Mouse (Mus musculus) CH12.LX (cell line): ENCODE results near the gene Rdx. TPM values are rescaled to one million over a fixed set of nuclear protein-coding genes. Genes with fewer than 3 reads are reported as not detected.

Source experiments
- DNase-seq: peaks from one replicate; pipeline ENCODE4 v3.0.0-alpha.2; 2013; ENCODE audit errors: extremely low read depth
- H3K27ac ChIP-seq: 2 replicates; pipeline ENCODE4 v1.5.1; 2012; ENCODE audit warnings: low read depth, mild to moderate bottlenecking, control low read depth, moderate library complexity; ENCODE audit not compliant: insufficient read depth
- H3K27me3 ChIP-seq: replicated peaks from 2 replicates; pipeline ENCODE3; 2012; ENCODE audit warnings: inconsistent platforms
- H3K36me3 ChIP-seq, 2 experiments: replicated peaks in 1 of 2; 2 replicates each; pipeline versions ENCODE3 to v1.6.1; 2012; ENCODE audit warnings: inconsistent platforms in 1 of 2, low read length in 1 of 2, mild to moderate bottlenecking in 1 of 2, mixed read lengths in 1 of 2, moderate library complexity in 1 of 2; ENCODE audit not compliant: control insufficient read depth in 1 of 2, insufficient read depth in 1 of 2
- H3K4me1 ChIP-seq, 2 experiments: 2 replicates each; pipeline ENCODE4 v1.6.1; 2012; ENCODE audit warnings: inconsistent platforms in 1 of 2, moderate library complexity in 1 of 2; ENCODE audit not compliant: insufficient read depth in 2 of 2, control insufficient read depth in 1 of 2
- H3K4me2 ChIP-seq: 2 replicates; pipeline ENCODE4 v1.6.1; 2012; ENCODE audit warnings: low read depth, mild to moderate bottlenecking, control low read depth; ENCODE audit not compliant: poor library complexity, insufficient read depth, severe bottlenecking
- H3K4me3 ChIP-seq, 3 experiments: fragments of 150-350 bp in 1 of 3; sonication (generic) in 1 of 3; replicated peaks in 1 of 3; 2 replicates each; pipeline versions ENCODE3 to v1.5.1; 2011 to 2012; ENCODE audit warnings: low read depth in 2 of 3, low read length in 2 of 3, mild to moderate bottlenecking in 2 of 3, moderate library complexity in 2 of 3, control low read depth in 1 of 3, improper control_type of control experiment in 1 of 3, inconsistent platforms in 1 of 3, mixed read lengths in 1 of 3; ENCODE audit not compliant: poor library complexity in 1 of 3
- H3K79me2 ChIP-seq: replicated peaks from 2 replicates; pipeline ENCODE4 v1.6.1; 2012; ENCODE audit warnings: mild to moderate bottlenecking, moderate library complexity; ENCODE audit not compliant: control insufficient read depth, poor library complexity, insufficient read depth, severe bottlenecking; ENCODE audit errors: extremely low read depth
- H3K9ac ChIP-seq: 2 replicates; pipeline ENCODE4 v1.6.1; 2012; ENCODE audit warnings: low read depth, mild to moderate bottlenecking, control low read depth, moderate library complexity; ENCODE audit not compliant: insufficient read depth
- H3K9me3 ChIP-seq: replicated peaks from 2 replicates; pipeline ENCODE3; 2012; ENCODE audit warnings: low read length, inconsistent platforms, mixed read lengths
- CHD2 ChIP-seq: IDR thresholded peaks from 2 replicates; pipeline ENCODE4 v1.6.1; 2011; ENCODE audit warnings: low read length, improper control_type of control experiment
- CTCF ChIP-seq, 2 experiments: IDR thresholded peaks in 1 of 2; conservative IDR thresholded peaks in 1 of 2; 2 replicates each; pipeline ENCODE4 v1.5.1; 2011 to 2012; ENCODE audit warnings: low read depth in 2 of 2, low read length in 2 of 2, improper control_type of control experiment in 1 of 2, inconsistent platforms in 1 of 2, mild to moderate bottlenecking in 1 of 2, moderate library complexity in 1 of 2
- EP300 ChIP-seq: IDR thresholded peaks from 2 replicates; pipeline ENCODE4 v1.6.1; 2011; ENCODE audit warnings: low read length, improper control_type of control experiment
- IRF4 ChIP-seq: IDR thresholded peaks from 2 replicates; pipeline ENCODE4 v1.6.1; 2014; ENCODE audit warnings: low read depth, mild to moderate bottlenecking, inconsistent platforms, low read length, improper control_type of control experiment
- JUN ChIP-seq: IDR thresholded peaks from 2 replicates; pipeline ENCODE4 v1.6.1; 2011; ENCODE audit warnings: low read depth, mild to moderate bottlenecking, low read length, improper control_type of control experiment, moderate library complexity; ENCODE audit not compliant: insufficient read depth
- JUND ChIP-seq: conservative IDR thresholded peaks from 2 replicates; pipeline ENCODE4 v1.6.1; 2011; ENCODE audit warnings: low read depth, low read length, improper control_type of control experiment
- MAZ ChIP-seq: IDR thresholded peaks from 2 replicates; pipeline ENCODE4 v1.6.1; 2012; ENCODE audit warnings: low read depth, mild to moderate bottlenecking, inconsistent platforms, low read length, improper control_type of control experiment, moderate library complexity
- MEF2A ChIP-seq: IDR thresholded peaks from 2 replicates; pipeline ENCODE4 v1.6.1; 2014; ENCODE audit warnings: low read depth, mild to moderate bottlenecking, inconsistent platforms, low read length, improper control_type of control experiment, borderline replicate concordance
- POLR2A ChIP-seq: IDR thresholded peaks from 2 replicates; pipeline ENCODE4 v1.6.1; 2011; ENCODE audit warnings: low read depth, mild to moderate bottlenecking, improper control_type of control experiment, low read length
- USF2 ChIP-seq: conservative IDR thresholded peaks from 2 replicates; pipeline ENCODE4 v1.6.1; 2011; ENCODE audit warnings: low read depth, low read length, improper control_type of control experiment
- ZNF384 ChIP-seq: IDR thresholded peaks from 2 replicates; pipeline ENCODE4 v1.6.1; 2012; ENCODE audit warnings: low read depth, low read length, improper control_type of control experiment, inconsistent platforms
- dilution Hi-C: fragments of 300-500 bp; cut with MboI; formaldehyde crosslinking; loops from 2 replicates; pipeline ENCODE4 v1.14.3; 2020; ENCODE audit warnings: low sequenced_read_pairs; ENCODE audit not compliant: extremely low pct_unique_long_range_greater_than_20kb, extremely low pct_ligation_motif_present
- in situ Hi-C: fragments of 300-500 bp; cut with MboI; formaldehyde crosslinking; loops from 3 replicates; pipeline ENCODE4 v1.14.3; 2019; ENCODE audit warnings: low sequenced_read_pairs, low pct_ligation_motif_present, low pct_unique_long_range_greater_than_20kb, mixed read lengths
- polyA plus RNA-seq: library from polyadenylated mRNA; unstranded; fragments of >175 nt; gene quantifications from 2 replicates; pipeline ENCODE4 v1.2.1, GENCODE M21; 2012; ENCODE audit warnings: low read depth; ENCODE audit not compliant: insufficient read length
- total RNA-seq, 2 experiments: library from RNA; depleted of rRNA; stranded (reverse); fragments of 300-350 nt in 1 of 2; fragments of >200 nt in 1 of 2; gene quantifications; 2 replicates each; pipeline ENCODE4 v1.2.3; 2012 to 2014

The Rdx gene
- total and polyA plus RNA-seq, 3 experiments, result 86.1 to 157 (median 125) TPM

GRCm38 (mm10) chr9:52072202-52072601, 25.2 kb downstream of the Rdx start:
- dilution Hi-C loops, result no loop called here
- H3K4me1 ChIP-seq, result peaks cover 2 to 20% of the 10 kb centered on the region in 2 experiments; a peak in 3 of 4 replicates
- no peak overlapping the region for H3K9ac ChIP-seq
- no peak for DNase-seq
- TF ChIP-seq CHD2 (no peak), MAZ (no peak), CTCF (conservative IDR thresholded peaks at IDR 0.05 in 1 of 2, IDR thresholded peaks at IDR 0.05 in 1 of 2; ENCODE audit: low read depth in 2 of 2, low read length in 2 of 2) (peak in 1 of 2 experiments; percentile 22; a peak in 1 of 4 replicates)
- TF ChIP-seq, all 38 proteins: peak for 1
- peaks cover 46 to 76% of the 10 kb centered on the region in 2 experiments for H3K36me3 ChIP-seq
- in situ Hi-C loops, result no loop called here
- H3K27ac ChIP-seq, result no peak overlapping the region
- no peak overlapping the region for H3K4me2 ChIP-seq
- no peak overlapping the region for H3K4me3 ChIP-seq
- peaks cover 6% of the 10 kb centered on the region; the same call in 1 of the 2 replicates for H3K79me2 ChIP-seq
- H3K9me3 ChIP-seq, result no peaks in the 10 kb centered on the region
- H3K27me3 ChIP-seq, result no peaks in the 10 kb centered on the region

DNA sequence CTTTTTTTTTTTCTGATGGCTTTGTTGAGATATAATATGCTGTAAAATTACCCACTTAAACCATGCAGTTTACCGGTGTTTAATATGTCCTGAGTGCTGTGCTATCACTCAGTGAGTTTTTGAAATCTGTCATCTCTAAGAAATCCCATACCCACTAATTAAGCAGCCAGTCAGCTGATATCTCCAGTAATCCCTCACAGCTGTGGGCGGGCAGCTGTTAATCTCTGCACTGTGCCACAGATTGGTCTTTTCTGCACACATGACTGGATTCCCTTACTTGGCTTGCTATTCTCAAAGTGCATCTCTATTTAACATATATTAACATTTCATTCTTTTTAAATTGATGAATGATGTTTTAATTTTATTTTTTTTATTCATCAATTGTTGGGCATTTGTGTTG, 29.1 kb downstream of the Rdx start:
- no peak for TF ChIP-seq USF2
- no peak overlapping the region for H3K27ac ChIP-seq
- no peak overlapping the region for H3K9ac ChIP-seq
- peaks cover 7 to 32% of the 10 kb centered on the region in 2 experiments; a peak in 3 of 4 replicates for H3K4me1 ChIP-seq
- no peaks in the 10 kb centered on the region for H3K9me3 ChIP-seq
- in situ Hi-C loops, result no loop called here
- dilution Hi-C loops, result no loop called here
- H3K36me3 ChIP-seq, result peaks cover 38 to 69% of the 10 kb centered on the region in 2 experiments
- peaks cover 13% of the 10 kb centered on the region for H3K79me2 ChIP-seq
- H3K27me3 ChIP-seq, result no peaks in the 10 kb centered on the region
- no peak for DNase-seq
- no peak overlapping the region for H3K4me3 ChIP-seq
- no peak overlapping the region for H3K4me2 ChIP-seq

DNA sequence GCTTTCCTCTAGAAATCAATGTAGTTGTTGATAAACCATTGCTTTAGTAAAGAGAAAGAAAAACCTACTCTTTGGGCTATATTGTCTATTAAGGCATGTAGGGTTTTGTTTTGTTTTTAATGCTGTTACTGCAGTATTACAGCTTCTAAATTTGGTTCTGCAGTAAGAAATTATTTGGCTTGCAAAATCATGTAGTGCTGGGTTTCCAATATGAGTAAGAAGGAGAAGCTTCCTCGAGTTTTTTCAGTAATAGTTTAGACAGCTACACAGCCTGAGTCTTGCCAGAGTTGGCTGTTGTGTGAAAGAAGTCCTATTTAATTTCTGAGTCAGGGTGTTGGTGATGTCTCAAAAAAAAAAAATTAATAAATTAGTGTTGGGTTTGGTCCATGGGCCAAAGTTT, 30.7 kb downstream of the Rdx start:
- no peaks in the 10 kb centered on the region for H3K9me3 ChIP-seq
- peak; percentile 54; the same call in 1 of the 2 replicates for TF ChIP-seq ZNF384
- TF ChIP-seq JUN, result peak; percentile 40; the same call in 1 of the 2 replicates
- TF ChIP-seq POLR2A, result no peak
- peak; percentile 81 for TF ChIP-seq IRF4
- peak; percentile 91 for TF ChIP-seq MEF2A
- no peak for TF ChIP-seq MAZ
- TF ChIP-seq JUND, result peak; percentile 65; the same call in 1 of the 2 replicates
- peak; percentile 73 for TF ChIP-seq EP300
- peaks cover 7 to 32% of the 10 kb centered on the region in 2 experiments; a peak in 3 of 4 replicates for H3K4me1 ChIP-seq
- no peak overlapping the region for H3K4me3 ChIP-seq
- no peak for DNase-seq
- no peak overlapping the region for H3K4me2 ChIP-seq
- peaks cover 35 to 74% of the 10 kb centered on the region in 2 experiments for H3K36me3 ChIP-seq
- dilution Hi-C loops (no loop called here), in situ Hi-C loops (no loop called here)
- no peaks in the 10 kb centered on the region for H3K27me3 ChIP-seq
- peaks cover 13% of the 10 kb centered on the region for H3K79me2 ChIP-seq
- H3K27ac ChIP-seq, result no peak overlapping the region
- no peak overlapping the region for H3K9ac ChIP-seq
